Mouse (Mus musculus): Measurements from ENCODE around the gene Igsf3.

DNA sequence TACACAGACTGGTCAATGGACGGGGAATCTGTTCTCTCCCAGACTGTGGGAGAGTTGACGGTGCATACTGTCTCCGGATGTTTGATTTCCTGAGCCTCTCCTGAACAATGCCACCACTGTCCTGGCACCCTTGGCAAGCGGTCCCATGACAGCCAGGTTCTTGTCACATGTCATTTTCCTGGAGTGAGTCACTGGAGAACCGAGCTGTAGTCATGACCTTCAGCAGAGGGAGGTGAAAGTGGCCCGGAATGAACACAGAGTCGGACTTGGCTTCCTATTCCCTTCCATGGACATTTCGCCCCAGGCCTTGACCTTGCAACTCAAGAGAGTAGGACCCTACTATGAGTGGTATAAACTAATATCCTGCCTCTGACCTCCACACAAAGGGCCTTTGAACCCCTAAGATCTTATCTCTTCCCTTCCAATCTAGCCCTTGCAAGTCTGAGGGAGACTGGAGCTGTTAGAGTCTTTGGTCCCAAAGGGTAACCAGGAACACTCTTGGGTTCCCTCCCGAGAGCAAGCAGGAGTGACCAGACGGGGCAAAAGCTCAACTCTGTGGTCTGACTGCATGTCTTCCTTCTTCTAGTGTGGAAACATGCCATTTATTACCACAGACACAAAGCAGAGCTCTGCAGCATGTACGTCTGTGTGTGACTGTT, 123.6 kb downstream of the Igsf3 start:
- TF ChIP-seq CTCF (conservative IDR thresholded peaks at IDR 0.05 in 1 of 2, IDR thresholded peaks at IDR 0.05 in 1 of 2; ENCODE audit: low read depth in 2 of 2, low read length in 2 of 2), result no peak
- TF ChIP-seq POLR2A (IDR thresholded peaks at IDR 0.05; ENCODE audit: low read depth, low read length), result no peak
- no peak for TF ChIP-seq SIN3A (IDR thresholded peaks at IDR 0.05; ENCODE audit: low read length)
- no peak for TF ChIP-seq JUN (IDR thresholded peaks at IDR 0.05; ENCODE audit: insufficient read depth, low read depth, low read length)
- no peak for TF ChIP-seq ZMIZ1 (IDR thresholded peaks at IDR 0.05; ENCODE audit: low read depth, low read length)
- TF ChIP-seq MAZ (IDR thresholded peaks at IDR 0.05; ENCODE audit: low read depth, low read length), result no peak
- TF ChIP-seq TBP (conservative IDR thresholded peaks at IDR 0.05; ENCODE audit: low read depth, low read length), result no peak
